Mouse (Mus musculus) c-Kit-positive CD71-positive TER-119-positive erythroid progenitor cells, embryonic 14.5 days (primary cell): ENCODE results near the gene Hspb1.

Experiments
- DNase-seq: peaks from one replicate; pipeline ENCODE4 v3.0.0-alpha.2; 2013; ENCODE audit warnings: low spot score

The Hspb1 gene

DNA sequence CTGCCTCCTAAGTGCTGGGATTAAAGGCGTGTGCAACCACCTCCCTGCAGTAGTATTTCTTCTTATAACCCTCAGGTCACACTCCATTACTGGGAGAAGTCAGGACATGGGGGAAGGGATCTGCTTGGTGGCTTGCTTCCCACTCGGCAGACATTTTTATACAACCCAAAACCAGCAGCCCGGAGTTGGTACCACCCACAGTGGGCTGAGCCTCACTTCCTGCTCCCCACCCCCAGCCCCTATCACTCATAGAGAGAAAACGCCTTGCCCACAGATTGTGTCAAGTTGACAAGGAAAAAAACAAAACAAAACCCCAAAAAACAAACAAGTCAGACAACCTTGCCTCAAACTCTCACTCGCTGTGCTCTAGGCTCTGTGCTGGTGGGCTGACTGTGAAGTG lies 25.5 kb downstream of the Hspb1 start:
- DNase-seq = no peak

DNA sequence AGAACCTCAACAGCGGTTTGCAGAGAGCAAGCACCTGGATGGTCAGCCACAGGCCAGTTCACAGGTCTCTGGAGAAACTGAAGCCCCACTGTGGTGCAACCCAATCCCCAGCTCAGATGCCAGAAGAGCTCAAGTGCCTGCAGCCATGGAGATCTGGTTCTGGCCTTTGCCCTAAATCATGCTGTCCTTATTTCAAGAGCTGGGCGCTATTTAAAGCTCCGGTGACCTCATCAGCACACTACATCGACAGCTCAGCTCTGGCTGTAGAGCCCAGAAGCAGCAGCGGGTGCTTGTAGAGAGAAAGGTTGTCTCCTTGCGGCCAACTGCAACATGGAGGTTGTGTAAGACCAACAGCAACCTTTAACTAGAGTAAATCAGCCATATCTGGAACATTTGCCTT lies 26.4 kb downstream of the Hspb1 start:
- DNase-seq = no peak

DNA sequence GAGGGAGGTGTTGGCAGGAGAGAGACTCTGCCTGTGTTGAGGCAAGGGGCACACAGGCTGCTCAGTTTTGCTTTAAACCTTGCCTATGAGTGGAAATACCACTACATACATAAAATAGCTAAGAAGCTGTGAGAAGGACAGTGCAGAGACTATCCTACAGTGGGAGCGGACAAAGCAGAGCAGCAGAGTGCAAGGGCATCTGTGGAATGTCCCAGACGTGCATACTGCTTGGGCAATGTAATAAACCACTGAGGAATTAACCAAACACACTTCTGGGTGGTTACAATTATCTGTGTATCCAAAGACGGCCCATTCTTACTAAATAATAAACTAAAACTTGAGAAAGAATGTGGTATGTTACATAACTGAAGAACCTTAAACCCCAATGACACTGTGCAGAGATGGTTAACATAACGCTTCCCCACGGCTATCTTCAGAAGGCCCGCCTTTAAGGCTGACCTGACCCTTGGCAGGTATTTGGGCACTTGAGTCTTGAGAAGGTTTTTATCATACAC lies 28.4 kb downstream of the Hspb1 start:
- no peak for DNase-seq

DNA sequence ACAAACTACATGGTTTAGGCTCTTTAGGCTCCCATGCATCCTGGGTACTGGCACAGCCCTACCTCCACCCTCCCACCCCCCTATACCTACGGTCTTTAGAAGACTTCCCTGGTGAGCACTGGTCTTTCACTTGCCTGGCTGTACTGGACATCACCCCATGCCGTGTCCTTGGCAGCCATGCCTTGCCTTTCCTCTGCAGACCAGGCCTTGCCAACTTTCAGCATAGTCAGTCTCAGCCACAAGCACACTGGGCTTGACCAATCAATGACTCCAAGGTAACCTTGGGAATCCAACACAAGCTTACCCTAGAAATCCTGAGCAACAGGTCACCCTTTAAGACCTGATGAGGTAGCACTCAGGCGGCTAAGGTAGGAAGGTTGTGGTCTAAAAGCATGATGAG lies 28.9 kb downstream of the Hspb1 start:
- no peak for DNase-seq

DNA sequence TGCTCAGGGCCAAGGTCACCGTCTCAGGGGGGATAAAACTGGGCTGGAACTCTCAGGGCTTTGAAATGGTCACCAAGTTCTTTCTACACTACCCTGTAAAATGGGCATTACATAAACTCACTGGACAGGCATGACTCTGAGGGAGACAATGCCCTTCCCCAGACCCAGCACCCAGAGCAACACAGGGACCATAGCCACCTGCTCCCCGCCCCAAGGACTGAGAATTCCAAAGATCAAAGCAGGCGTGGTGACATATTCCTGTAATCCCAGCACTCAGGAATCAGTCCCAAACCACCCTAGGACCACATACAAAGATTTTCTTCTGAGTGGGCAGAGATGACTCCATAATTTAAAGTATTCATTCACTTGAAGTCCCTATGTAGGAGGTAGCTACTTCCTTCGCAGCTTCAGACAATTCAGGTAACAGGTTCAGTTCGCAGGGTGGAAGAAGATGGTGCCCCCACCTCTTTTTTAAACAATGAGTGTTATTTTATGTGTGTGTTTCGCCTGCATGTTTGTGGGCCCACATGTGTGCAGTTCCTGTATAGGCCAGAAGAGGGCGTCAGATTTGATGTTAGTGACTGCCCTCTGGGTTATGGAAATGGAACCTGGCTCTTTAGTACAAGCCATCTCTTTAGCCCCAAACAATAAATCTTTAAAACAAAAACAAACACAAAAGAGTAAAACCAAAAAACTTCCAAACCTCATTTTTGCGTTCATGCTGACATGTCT lies 29.8 kb downstream of the Hspb1 start:
- DNase-seq = no peak

DNA sequence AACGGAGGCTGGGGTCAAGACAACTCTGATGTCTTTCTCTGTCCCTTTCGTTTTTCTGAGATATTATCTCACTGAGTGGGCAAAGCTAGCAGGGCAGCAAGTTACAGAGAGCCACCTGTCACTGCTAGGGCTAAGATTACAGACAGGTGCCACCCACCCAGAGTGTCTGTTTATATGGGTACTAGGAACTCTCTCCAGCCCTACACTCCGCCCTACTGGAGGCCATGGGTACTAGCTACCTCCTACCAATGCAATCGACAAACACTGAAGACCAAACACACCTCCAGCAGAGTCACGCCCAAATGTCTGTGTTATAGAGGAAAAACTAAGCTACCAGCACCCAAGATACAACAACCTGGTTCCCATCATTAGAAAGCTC lies 30.3 kb downstream of the Hspb1 start:
- DNase-seq = no peak

DNA sequence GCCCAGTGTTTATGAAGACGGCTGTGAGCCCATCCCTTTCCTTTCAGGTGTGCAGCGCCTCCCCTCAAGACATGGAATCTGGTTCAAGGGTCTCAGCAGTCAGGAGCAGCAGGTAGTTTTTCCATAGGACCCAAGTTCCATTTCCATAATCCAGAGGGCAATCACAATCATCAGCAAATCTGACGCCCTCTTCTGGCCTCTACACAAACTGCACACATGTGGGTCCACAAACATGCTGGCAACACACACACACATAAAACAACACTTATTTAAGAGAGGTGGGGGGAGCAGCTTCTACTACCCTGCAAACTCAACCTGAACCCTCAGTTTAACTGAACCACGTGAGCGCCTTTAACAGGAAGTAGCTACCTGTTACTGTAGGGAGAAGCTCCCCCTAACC lies 30.9 kb downstream of the Hspb1 start:
- no peak for DNase-seq

DNA sequence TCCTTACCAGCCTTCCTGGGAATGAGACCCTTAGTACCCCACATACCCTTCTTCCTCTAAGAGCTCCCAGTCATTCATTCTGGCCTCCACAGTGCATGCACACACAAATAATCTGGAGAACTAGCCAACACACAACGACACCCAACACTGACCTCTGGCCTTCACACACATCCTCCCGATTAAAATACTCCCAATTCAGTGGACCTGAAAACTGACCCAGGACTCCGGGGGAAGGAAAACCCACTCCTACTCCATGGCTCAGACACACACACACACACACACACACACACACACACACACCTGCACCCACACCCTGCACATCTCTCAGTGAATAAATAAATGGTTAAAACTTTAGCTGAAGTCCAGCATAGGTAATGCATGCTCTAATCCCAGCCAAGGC lies 32.2 kb downstream of the Hspb1 start:
- DNase-seq = no peak

DNA sequence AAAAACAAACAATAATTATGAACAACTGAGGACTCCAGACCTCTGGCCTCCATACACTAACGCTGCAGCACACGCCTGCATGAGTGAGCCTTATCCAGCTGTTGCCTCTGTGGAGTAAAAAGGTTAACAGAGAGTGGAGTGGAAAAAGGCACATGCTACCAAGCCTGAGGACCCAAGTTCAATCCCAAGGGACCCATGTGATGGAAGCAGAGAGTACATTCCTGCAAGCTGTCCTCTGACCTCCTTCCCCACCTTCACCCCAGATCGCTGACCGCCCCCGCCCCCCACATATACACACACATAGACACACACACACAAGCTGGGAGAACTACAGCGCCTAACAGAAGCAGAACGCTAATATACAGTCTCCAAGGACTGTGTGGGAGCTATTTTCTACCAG lies 36.2 kb downstream of the Hspb1 start:
- no peak for DNase-seq

DNA sequence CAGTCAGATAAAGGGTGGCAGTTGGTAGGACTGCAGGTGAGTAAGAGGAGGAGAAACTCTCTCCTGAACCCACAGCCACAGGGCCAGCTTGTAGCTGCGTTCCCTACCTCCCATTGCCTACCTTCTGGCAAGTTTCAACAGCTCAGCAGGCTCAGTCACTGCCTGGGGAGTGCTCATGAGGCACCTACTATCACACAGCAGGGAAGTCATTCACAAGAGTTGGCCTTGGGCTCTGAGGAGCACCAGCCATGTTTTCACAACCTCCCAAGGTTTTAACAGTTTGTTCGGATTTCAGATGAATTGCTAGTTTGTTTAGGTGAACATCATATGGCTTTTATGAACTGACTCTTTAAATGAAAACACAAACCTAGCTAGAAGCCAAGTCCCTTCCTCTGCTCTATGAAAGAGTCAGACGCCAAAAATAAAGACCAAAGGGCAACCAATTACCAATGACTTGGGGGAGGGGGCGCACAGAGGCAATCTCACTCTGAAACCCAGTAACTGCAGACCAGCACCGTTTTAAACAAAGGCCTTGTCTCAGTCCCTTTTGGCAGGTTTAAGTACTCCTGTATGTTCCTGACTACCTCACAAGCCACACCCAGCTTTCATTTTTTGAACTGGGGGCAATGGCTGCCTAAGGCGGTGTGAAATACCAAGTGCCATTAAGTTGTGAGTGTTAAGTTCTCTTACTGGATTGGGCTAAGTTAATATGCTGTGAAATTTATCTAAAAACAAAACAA lies 42.1 kb downstream of the Hspb1 start:
- no peak for DNase-seq

DNA sequence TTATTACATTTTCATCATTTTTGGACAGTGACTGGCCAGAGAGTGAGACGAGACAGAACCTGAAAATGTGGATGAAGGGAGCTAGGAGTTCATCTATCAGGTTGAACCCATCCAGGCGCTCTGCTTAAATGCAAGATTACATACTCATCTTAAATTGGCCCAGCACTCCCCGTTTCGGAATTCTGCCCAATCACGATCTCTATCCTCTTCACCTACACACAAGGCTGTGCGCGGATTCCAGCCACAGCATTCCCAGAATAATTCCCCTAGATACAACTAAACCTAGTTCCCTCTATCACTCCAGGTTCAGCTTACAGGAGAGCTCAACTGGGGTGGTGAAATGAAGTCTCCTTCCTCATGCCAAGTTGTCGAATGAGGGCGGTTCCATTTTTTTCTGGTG lies 43.8 kb downstream of the Hspb1 start:
- no peak for DNase-seq

DNA sequence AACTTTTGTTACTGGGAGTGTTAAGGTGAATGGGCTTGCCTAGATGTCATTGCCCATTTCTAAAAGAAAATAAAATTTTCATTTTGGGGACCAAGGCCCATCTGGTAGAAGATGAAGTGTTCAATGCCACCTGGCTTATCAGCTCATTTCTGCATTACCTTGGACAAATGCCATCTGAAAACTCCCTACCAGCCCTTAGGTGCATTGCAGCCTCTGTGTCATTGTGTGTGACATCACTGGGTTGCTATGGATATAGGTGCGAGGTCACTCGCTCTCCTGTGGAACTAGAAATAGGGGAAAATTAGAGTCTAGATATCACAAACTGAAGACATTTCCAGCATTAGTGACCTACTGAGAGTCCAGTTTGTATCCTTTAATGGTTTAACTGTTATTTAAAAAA lies 44.6 kb downstream of the Hspb1 start:
- DNase-seq = no peak

DNA sequence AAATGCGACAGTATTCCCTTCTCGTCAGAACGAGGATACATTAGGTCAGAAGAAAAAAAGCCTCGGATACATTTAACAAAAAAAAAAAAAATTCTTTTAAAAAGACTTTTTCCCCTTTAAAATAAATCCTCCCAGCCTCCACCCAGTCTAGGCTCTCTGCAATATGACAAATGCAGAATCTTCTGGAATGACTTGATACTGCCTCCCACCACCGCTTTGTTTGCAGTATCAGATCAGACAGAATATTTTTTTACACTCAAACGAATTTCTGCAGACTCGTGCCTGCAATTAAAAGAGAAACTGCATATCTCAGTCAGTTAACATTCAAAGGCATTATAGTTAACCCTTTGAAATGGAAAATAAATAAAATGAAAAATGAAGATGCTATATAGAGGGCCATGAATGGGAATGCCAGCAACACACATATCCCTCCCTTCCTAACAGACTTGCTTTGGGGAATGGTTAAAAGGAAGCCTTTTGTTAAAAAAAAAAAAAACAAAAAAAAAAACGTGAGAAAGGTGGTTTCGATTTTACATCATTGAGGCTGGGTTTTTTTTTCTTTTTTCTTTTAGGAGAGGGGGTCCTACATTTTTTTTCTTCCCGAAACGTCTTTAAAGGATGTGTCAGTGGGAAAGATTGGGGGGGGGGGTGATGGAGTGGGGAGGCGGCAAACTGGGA lies 45.6 kb downstream of the Hspb1 start:
- DNase-seq = peak; percentile 30

DNA sequence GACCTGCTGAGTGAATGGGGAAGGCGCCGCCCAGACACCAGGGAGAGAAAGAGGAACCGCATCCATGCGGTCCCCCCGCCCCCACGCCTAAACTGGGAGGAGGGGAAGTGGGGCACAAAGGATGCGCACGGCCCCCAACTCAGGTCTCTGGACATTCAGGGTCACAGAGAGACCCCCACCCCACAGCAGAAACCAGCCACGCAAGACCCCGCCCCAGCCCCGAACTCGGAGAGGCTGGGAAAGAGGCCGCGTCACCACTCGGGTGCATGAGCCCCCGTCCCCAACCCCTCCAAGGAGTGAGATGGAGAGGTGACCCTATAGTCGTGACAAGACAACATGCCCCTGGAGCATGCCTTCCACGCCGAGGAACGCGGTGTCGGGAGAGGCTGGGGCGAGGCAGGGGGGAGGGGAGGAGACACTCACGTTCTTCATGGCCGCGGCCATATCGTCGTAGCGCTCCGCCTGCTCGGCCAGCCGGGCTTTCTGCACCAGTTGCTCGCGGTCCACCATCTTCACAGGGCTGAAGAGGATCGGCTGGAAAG lies 46.3 kb downstream of the Hspb1 start:
- peak; percentile 69 for DNase-seq

DNA sequence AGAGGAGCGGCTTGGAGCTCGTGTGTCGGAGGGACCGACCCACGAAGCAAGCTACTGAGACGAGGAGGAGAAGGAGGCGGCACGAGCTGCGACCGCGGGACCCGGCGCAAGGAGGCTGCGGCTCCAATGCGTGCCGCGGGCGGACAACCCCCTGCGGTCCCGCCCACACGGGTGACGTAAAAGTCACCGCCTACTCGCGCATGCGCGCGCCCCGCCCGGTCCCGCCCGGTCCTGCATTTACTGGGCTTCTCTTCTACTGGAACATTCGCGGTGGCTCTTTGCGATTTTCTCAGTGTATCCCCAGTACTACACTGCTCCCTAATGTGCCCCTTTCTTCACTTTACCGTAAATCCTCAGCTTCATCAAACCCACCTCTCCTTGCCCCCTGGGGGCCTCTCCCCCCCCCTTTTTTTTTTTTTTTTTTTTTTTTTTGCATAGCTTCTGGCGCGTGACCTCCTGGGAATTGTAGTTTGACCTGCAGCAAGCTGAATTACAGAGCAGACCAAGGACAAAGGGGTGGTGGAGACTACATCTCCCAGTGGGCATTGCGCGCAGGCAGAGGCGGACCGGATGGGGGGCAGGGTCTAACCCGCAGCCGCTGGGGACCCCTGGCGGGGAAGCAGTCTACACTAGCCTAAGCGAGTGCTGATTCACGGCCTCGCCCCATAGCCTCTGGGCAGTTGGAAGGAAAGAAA lies 46.9 kb downstream of the Hspb1 start, which contains the start of gene Ywhag:
TSS of gene Ywhag (minus strand) at position 136 of the 695 bp plus-strand sequence.
- DNase-seq = peak; percentile 95

DNA sequence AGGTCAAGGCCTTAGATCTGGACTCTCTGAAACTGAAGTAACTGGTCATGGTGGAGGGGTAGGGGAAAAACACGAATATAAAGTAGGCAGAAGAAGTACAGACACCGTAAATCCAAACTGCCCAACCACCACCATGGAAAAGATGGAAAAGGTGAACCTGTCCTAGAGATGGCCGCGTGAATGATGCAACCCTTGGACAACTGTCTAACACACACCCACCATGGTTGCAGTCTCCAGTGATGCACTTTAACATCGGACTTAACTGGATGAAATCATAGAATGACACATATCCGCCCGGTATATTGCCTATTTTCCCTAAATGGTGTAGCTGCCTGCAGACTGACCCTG lies 47.4 kb downstream of the Hspb1 start:
- no peak for DNase-seq

DNA sequence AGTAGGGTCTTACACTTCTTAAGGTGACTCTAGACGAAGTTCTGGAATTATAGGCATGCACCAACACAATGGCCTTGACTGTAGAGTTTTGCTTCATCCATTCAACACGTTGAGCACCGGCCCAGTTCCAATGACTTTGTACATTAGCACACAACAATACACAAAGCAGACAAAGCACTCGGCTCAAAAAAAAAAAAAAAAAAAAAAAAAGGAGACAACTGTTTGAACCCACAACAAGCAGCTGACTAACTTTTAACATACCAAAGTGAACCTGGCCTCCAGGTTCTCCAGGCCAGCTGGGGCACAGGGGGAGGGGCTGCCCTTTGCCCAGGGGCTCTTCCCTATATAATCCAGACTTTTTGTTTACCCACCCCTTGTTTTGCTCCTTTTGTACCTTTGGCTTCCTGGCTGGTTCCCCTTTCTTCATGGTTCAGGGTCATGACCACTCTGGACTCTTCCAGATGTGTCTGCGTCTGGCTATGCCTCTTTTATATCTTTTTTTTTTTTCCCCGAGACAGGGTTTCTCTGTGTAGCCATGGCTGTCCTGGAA lies 48.0 kb downstream of the Hspb1 start:
- DNase-seq = no peak
